Comparison of ENCODE assay signal across 8 mouse cellular contexts in the genomic region with DNA sequence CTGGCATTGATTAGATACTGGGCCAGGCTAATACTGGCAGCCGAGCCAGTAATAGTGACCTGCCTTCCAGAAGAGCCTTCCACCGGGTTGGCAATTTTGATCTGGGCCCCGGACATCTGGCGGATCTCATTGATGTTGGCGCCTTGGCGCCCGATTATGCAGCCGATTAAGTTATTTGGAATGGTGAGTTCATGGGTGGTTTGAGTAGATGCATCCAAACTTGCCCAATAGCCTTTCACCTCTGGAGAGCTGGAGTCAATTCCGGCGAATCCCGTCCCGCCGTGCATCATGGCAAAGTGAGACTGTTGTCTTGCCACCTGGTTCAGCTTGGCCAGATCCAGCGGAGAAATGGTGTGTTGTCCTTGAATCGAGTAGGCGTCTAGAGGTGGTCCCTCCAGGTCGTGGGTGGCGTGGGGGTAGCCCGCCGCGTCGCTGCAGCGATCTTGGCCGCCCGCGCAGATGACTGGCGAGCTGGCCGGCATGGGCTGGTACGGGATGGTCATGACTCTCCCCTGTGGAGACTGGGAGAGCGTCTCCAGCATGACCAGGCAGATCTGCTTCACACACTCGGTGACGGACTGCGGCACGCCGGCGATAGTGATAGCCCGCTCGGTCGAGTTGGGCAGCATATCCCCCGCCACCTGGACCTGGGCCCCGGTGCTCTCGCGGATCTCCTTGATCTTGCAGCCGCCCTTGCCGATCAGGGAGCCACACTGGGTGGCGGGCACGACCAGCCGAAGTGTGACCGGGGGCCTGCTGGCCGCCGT. TPM values are rescaled to one million over a fixed set of nuclear protein-coding genes. Genes with fewer than 3 reads are reported as not detected.
DNase-seq lines count a peak whose midpoint lies in the region; ATAC-seq and TF ChIP-seq lines count a peak whose summit lies in the region.

No protein-coding gene starts in this region.

- DNase-seq in ES-E14 (ENCODE audit: low read depth, low spot score): no peak
- peak; percentile 54 for DNase-seq in cerebellum, adult 11 months
- DNase-seq in hindbrain, embryonic 14.5 days (ENCODE audit: low spot score): no peak
- peak; percentile 37 to 59 for DNase-seq in left cerebral cortex, adult 9 months (ENCODE audit: low spot score in 2 of 2)
- peak; percentile 59 for DNase-seq in right cerebral cortex, postnatal 14 days
- DNase-seq in natural killer cell, adult 2 months (ENCODE audit: low spot score in 2 of 2): no peak

- H3K9ac ChIP-seq in ES-E14 (ENCODE audit: insufficient read depth, low read depth, low read length, poor library complexity, severe bottlenecking): peak overlapping the region; percentile 97
- H3K9ac ChIP-seq in forebrain, embryonic 16.5 days (replicated peaks; ENCODE audit: low read depth, low read length): peak overlapping the region; percentile 98
- peak overlapping the region; percentile 90 for H3K9ac ChIP-seq in hindbrain, embryonic 14.5 days

- H3K27ac ChIP-seq in ES-E14 (ENCODE audit: insufficient read depth, low read depth, low read length, poor library complexity, severe bottlenecking): peak overlapping the region; percentile 99
- H3K27ac ChIP-seq in forebrain, embryonic 16.5 days (ENCODE audit: low read length): peak overlapping the region; percentile 100
- peak overlapping the region; percentile 100 for H3K27ac ChIP-seq in hindbrain, embryonic 14.5 days

- H3K4me2 ChIP-seq in forebrain, embryonic 16.5 days (ENCODE audit: low read length): peak overlapping the region; percentile 76
- peak overlapping the region; percentile 99 for H3K4me2 ChIP-seq in hindbrain, embryonic 14.5 days (replicated peaks)

- H3K36me3 ChIP-seq in ES-E14 (ENCODE audit: control insufficient read depth, insufficient read depth, low read length, poor library complexity, severe bottlenecking): peaks cover 22% of the 10 kb centered on the region
- H3K36me3 ChIP-seq in forebrain, embryonic 16.5 days (ENCODE audit: control insufficient read depth, insufficient read depth): peaks cover 7% of the 10 kb centered on the region
- peaks cover 27% of the 10 kb centered on the region for H3K36me3 ChIP-seq in hindbrain, embryonic 14.5 days (replicated peaks; ENCODE audit: control insufficient read depth, insufficient read depth)

- in situ Hi-C loops in ES-E14 (cut with MboI; ENCODE audit: low sequenced_read_pairs in 2 of 2, unreplicated experiment in 2 of 2): no loop called here

- no peaks in the 10 kb centered on the region for H3K27me3 ChIP-seq in forebrain, embryonic 16.5 days (replicated peaks; ENCODE audit: control insufficient read depth, insufficient read depth, low read length)
- H3K27me3 ChIP-seq in hindbrain, embryonic 14.5 days (ENCODE audit: control insufficient read depth, insufficient read depth, low read length): no peaks in the 10 kb centered on the region

- no peaks in the 10 kb centered on the region for H3K9me3 ChIP-seq in ES-E14 (ENCODE audit: control insufficient read depth, insufficient read depth, low read depth, low read length)
- H3K9me3 ChIP-seq in forebrain, embryonic 16.5 days (ENCODE audit: control insufficient read depth, low read length): no peaks in the 10 kb centered on the region
- H3K9me3 ChIP-seq in hindbrain, embryonic 14.5 days (ENCODE audit: control insufficient read depth, low read length): no peaks in the 10 kb centered on the region

- WGBS in forebrain, embryonic 16.5 days: 2% methylated on average over 50 of the region's 51 CpGs
- under 1% methylated on average over 51 of the region's 51 CpGs for WGBS in hindbrain, embryonic 14.5 days

- peak overlapping the region; percentile 97 to 99 for H3K4me3 ChIP-seq in ES-E14 (ENCODE audit: insufficient read depth in 1 of 2, low read depth in 1 of 2, low read length in 2 of 2, poor library complexity in 1 of 2, severe bottlenecking in 1 of 2)
- H3K4me3 ChIP-seq in forebrain, embryonic 16.5 days (replicated peaks; ENCODE audit: low read length): peak overlapping the region; percentile 99
- H3K4me3 ChIP-seq in hindbrain, embryonic 14.5 days (replicated peaks; ENCODE audit: low read length): peak overlapping the region; percentile 95

- peaks cover 1 to 5% of the 10 kb centered on the region in 2 experiments; a peak in 3 of 4 replicates for H3K4me1 ChIP-seq in ES-E14 (ENCODE audit: control insufficient read depth in 2 of 2, insufficient read depth in 2 of 2, low read length in 2 of 2, poor library complexity in 1 of 2)
- peaks cover 26% of the 10 kb centered on the region for H3K4me1 ChIP-seq in forebrain, embryonic 16.5 days (replicated peaks; ENCODE audit: control insufficient read depth, insufficient read depth, low read length)
- H3K4me1 ChIP-seq in hindbrain, embryonic 14.5 days (replicated peaks; ENCODE audit: control insufficient read depth, insufficient read depth, low read length): peaks cover 28% of the 10 kb centered on the region

- no peak for ATAC-seq in forebrain, embryonic 16.5 days
- ATAC-seq in hindbrain, embryonic 14.5 days (ENCODE audit: low FRiP score): 0 out of 2 replicates have a peak, but pooled peaks have one; percentile 14
- ATAC-seq in megakaryocyte, adult 5-6 weeks (ENCODE audit: poor library complexity, severe bottlenecking): peak; percentile 25; the same call in 1 of the 2 replicates

TF ChIP-seq in ES-E14, 5 proteins besides CTCF, POLR2A, EP300 and RAD21:
- TF ChIP-seq MAFK (IDR thresholded peaks at IDR 0.05; ENCODE audit: insufficient read depth, low read depth, low read length) (0 out of 2 replicates have a peak, but pooled peaks have one; percentile 40), CHD2 (IDR thresholded peaks at IDR 0.05; ENCODE audit: low read depth, low read length) (no peak)

RNA-seq across cellular contexts. Expression of a gene that starts 1.1 kb away (rescaled TPM):
- 68.4 and 102 TPM in 2 replicates for total RNA-seq in ES-E14 (2012; rRNA removed)
- 256 and 326 TPM in 2 replicates for polyA plus RNA-seq in forebrain, embryonic 16.5 days (2015; fragmentation: Nextera tagmentation; extraction: Ambion mirVana)
- 313 and 316 TPM in 2 replicates for polyA plus RNA-seq in hindbrain, embryonic 14.5 days (2014; fragmentation: Nextera tagmentation; extraction: Ambion mirVana)
- total RNA-seq in megakaryocyte, adult 5-6 weeks (2015): 204 and 222 TPM in 2 replicates
- total RNA-seq in megakaryocyte, adult 5-6 weeks (2017): 58.9 and 76.8 TPM in 2 replicates

Comparison
In these comparisons a context has a peak if more than half of its experiments do, and no peak if none do; other contexts are left out.
1. DNase-seq: peak in cerebellum, adult 11 months (single experiment), left cerebral cortex, adult 9 months (2 of 2) and right cerebral cortex, postnatal 14 days (single experiment); none in ES-E14 (single experiment), hindbrain, embryonic 14.5 days (single experiment) and natural killer cell, adult 2 months (0 of 2).
2. Peak in every context shown above with its lines, with median percentiles within 50 percentile points of each other: H3K27ac ChIP-seq, H3K4me3 ChIP-seq and H3K9ac ChIP-seq.